Mouse (Mus musculus): ENCODE measurements around the gene Abcc3.
"Not testable (repeated sequence)": the region's sequence is repeated elsewhere in the genome, so short reads cannot be mapped to it uniquely, and the experiment has no call there.

The Abcc3 gene

GRCm38 (mm10) chr11:94402029-94402428 is 9.2 kb upstream of the Abcc3 start:
- not testable (repeated sequence) for DNase-seq (ENCODE audit: low spot score)

DNA sequence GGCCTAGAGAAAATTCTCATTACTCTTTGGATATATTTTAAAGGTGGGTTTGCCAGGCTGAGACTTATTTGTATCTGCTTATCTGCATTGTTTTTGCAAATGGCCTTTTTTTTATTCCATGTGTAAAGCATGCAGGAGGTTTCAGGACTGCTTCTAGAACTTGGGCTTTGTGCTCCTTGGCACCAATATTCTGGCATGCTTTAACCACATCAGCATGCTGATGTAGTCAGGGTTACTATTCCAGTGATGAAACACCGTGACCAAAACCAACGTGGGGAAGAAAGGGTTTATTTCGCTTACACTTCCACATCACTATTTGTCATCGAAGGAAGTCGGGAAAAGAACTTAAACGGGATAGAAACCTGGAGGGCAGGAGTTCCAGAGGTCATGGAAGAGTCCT is 8.2 kb upstream of the Abcc3 start:
- no peak for DNase-seq (ENCODE audit: low spot score)

- DNase-seq (ENCODE audit: low spot score): no peak
Measured at GRCm38 (mm10) chr11:94394107-94394506, 1.3 kb upstream of the Abcc3 start.

GRCm38 (mm10) chr11:94393490-94393889 is 693 bp upstream of the Abcc3 start:
- not testable (repeated sequence) for DNase-seq (ENCODE audit: low spot score)

- DNase-seq (ENCODE audit: low spot score): no peak
Measured at GRCm38 (mm10) chr11:94391661-94392060, 1.1 kb downstream of the Abcc3 start.

DNA sequence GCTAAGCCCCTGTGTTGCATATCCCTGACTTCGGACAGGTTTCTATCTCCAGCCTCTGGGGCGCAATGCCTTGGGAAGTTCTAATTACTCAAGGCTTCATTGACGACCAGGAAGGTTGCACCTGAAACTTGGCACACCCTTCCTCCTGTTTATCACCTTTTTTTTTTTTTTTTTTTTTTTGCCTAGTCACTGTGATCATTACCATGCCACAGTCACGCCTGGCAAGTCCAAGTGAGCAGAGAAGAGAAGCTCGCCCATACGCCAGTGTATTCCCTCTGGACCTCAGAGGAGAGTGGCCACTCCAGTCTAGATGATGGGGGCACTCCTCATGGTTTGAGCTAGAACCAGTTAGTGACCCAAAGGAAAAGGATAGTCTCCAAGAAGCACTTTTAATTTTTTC is 2.0 kb downstream of the Abcc3 start:
- no peak for DNase-seq (ENCODE audit: low spot score)

GRCm38 (mm10) chr11:94389724-94390396 is 2.9 kb downstream of the Abcc3 start:
- no peak for DNase-seq (ENCODE audit: low spot score)

DNA sequence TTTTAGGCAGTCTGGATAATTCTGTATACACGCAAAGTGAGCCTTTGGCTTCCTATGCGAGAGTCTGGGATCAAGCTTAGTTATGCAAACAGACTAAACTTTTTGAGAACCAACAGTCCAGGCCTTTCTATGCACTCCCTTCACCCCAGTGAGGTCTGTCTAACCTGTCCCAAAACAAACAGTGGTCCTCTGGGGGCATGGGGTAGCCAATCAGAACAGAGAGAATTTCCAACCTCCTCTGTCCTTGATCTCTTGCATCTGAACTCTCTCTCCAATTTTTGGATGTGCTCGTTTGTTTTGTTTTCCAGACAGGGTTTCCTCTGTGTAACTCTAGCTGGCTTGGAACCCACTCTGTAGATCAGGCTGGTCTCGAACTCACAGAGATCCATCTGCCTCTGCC is 3.8 kb downstream of the Abcc3 start:
- no peak for DNase-seq (ENCODE audit: low spot score)

- no peak for DNase-seq (ENCODE audit: low spot score)
Measured at GRCm38 (mm10) chr11:94387756-94388155, 5.0 kb downstream of the Abcc3 start.

- DNase-seq (ENCODE audit: low spot score): peak; percentile 87
Measured at GRCm38 (mm10) chr11:94385977-94386771, 6.6 kb downstream of the Abcc3 start.

- DNase-seq (ENCODE audit: low spot score): no peak
Measured at GRCm38 (mm10) chr11:94379736-94380135, 13.1 kb downstream of the Abcc3 start.

GRCm38 (mm10) chr11:94379061-94379460 is 13.7 kb downstream of the Abcc3 start:
- DNase-seq (ENCODE audit: low spot score): no peak

GRCm38 (mm10) chr11:94374276-94374948 is 18.4 kb downstream of the Abcc3 start:
- no peak for DNase-seq (ENCODE audit: low spot score)

GRCm38 (mm10) chr11:94370809-94371208 is 22.0 kb downstream of the Abcc3 start:
- DNase-seq (ENCODE audit: low spot score): no peak

GRCm38 (mm10) chr11:94369981-94370380 is 22.8 kb downstream of the Abcc3 start:
- no peak for DNase-seq (ENCODE audit: low spot score)

DNA sequence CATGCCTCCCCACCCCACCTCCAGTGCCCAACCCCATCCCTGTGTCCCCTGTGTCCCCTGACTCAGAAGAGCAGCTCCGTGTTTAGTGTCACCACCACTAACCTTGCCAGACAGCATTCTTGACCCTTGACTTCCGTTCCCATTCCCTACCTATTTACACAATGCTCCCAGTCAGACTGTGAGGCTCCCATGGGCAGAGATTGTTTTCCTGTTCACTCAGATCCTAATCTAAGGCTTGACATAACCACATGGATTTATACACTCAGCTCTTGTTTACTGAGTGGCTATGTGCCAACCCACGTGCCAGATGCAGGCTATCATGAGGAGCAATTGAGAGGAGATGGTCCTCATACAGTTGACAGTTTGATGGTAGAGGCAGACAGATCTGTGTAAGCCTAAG is 27.5 kb downstream of the Abcc3 start:
- peak; percentile 45 for DNase-seq (ENCODE audit: low spot score)

GRCm38 (mm10) chr11:94363690-94364089 is 29.1 kb downstream of the Abcc3 start:
- no peak for DNase-seq (ENCODE audit: low spot score)

DNA sequence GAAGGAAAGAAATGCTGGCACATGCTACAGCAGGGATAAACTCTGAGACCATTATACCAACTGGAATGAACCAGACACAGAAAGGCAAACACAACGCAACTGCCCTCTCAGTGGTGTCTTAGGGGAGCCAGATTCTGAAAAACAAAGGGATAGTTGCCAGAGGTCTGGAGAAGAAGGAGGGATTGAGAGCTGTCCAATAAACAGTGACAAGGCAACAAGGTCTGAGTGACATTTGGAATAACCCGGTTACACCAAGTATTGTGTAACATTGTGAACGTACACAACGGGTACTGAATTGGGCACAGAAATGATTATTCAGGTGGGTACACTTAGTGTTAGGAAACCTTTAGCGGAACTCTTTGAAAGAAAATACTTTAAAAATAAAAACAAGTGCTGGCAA is 30.7 kb downstream of the Abcc3 start:
- no peak for DNase-seq (ENCODE audit: low spot score)

DNA sequence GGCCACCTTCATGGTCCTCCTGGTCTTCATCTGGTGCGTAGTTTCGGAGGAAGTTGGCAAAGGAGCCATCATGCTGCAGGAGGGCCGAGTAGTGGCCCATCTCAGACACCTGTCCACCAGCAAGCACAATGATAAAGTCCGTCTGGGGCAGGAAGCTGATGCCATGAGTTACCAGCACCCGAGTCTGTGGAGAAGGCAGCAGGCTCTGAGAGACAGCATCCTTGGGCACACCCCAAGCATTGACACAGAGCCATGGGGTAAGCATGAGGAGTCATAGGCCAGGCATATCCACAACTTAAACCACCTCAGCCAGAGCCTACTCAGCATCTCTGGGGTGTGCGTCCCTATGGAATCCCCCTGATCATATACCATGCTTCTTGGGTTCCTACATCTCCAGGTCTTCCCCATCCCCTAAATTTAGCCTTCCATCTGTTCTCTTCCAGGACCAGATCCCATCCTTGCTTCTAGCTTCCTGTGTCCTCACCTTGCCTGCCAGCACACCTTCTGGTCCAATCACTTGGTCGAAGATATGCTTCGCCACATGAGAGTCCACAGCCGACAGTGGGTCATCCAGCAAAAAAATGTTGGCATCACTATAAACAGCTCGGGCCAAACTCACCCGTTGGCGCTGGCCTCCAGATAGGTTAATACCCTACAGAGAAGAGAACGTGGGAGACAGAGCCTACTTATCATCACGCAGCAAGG is 31.5 kb downstream of the Abcc3 start:
- no peak for DNase-seq (ENCODE audit: low spot score)

DNA sequence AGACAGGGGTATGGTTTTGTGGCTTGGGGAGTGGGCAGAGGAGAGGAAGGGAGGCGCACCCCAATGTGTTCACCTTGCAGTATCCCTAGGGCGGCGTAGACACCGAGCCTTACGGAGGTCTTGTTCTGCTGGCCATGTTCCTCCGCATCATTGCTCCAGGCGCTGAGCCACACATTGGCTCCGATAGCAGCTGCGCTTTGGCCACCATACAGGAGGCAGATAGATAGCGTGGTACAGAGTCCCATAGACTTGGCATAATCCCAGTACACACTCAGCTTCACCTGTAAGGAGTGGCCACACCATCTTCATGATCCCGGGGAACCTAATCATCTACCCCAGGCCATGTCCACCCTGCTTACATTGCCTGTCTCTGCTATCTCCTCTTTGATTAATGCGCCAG is 33.6 kb downstream of the Abcc3 start:
- DNase-seq (ENCODE audit: low spot score): no peak

DNA sequence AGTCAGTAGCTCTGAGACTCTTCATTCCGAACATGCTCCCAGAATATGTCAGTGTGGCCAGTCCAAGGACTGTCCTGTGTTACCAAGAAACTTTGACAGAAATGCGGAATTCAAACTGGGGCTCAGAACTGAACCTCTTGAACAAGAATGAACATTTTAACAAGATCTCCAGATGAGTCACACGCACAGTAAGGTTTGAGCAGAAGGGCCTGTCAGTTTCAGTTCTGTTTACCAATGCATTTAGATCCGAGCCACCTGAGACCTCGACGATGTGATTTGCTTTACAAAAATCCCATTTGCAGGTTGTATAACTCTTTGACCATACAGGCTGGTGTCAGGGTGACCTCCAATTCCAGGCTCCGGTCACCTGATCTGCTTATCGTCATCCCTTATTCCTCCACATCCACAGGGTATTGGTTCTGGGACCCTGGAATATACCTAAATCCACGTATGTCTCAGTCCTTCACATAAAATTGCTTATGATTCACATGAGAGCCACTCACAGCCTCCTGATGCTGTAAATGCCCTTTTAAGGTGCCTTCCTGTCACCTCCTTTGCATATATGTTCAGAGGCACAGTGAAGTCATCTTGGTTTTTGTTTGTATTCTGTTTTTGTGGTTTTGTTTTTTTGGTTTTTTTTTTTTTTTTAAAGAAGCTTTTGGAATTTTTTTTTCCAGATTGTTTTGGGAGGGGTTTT is 37.1 kb downstream of the Abcc3 start:
- DNase-seq (ENCODE audit: low spot score): no peak

- no peak for DNase-seq (ENCODE audit: low spot score)
Measured at GRCm38 (mm10) chr11:94351094-94351493, 41.7 kb downstream of the Abcc3 start.
